Mouse (Mus musculus) bone marrow, adult 2 months (tissue): Measurements from ENCODE around the gene Fam107b.

Source experiments
- CTCF ChIP-seq: fragments of 200-500 bp; IDR thresholded peaks from 2 replicates; pipeline ENCODE4 v1.5.1; 2011; ENCODE audit warnings: low read length, control low read depth; ENCODE audit not compliant: control insufficient read depth, insufficient read depth
- POLR2A ChIP-seq: fragments of 200-500 bp; IDR thresholded peaks from 2 replicates; pipeline ENCODE4 v1.6.1; 2011; ENCODE audit warnings: low read depth, mild to moderate bottlenecking, control low read depth, low read length, borderline replicate concordance; ENCODE audit not compliant: control insufficient read depth

DNA sequence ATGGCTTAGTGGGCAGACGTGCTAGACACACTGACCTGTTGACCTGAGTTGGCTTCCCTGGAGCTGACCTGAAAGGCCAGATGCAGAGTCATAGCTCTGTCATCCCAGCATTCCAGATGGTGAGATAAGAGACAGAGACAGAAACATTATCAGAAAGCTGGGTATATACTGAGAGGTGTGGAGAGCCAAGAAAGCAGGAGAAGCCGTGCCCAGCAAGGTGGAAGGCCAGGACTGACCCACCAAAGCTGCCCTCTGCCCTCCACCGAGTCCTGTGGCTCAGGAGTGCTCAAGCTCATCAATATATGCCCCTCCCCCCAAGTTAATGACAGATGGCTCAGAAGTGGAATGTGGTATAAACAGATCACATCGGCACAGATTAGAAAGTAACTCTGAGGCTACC, 112.4 kb downstream of the Fam107b start:
- TF ChIP-seq CTCF, result no peak
- TF ChIP-seq POLR2A, result no peak
